In the genomic region with DNA sequence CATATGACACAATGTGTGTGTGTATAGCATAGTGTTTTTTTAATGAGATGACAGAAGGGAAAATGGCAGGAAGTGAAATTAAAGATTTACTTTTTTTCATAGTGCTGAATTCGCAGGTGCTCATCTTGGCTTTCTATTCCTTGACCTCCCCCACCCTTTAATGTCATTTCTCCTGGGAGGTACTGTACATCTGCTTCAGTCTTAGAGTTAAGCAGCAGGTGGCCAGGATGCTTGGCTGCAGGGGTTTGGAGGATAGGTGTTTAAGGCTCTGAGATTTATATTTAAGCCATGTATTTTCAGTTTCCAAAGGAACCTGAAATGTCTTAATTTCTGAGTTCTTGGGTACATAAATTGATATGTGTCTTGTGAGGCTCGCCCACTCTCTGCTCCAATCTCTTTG, we compare ENCODE assay signal across 15 mouse cellular contexts.
DNase-seq lines count a peak whose midpoint lies in the region.
"Had no signal": no experiment of that assay in that cellular context is flagged by ENCODE, and none has a peak within 500 bp of the region (broad histone marks: within the 10 kb centered on the region; RNA-seq: fewer than 3 reads in every experiment).

No protein-coding gene starts in this region.

- intact Hi-C loops in left cerebral cortex, postnatal 14 days (cut with DNase I): no loop called here

- peak; percentile 25 for DNase-seq in A20 (ENCODE audit: low read depth, low spot score)
- peak; percentile 32 for DNase-seq in ES-CJ7 (ENCODE audit: low read depth, low spot score)
- DNase-seq in R1 (ENCODE audit: low read depth, low spot score): peak; percentile 62
- no peak for DNase-seq in testis, postnatal 14 days (ENCODE audit: low spot score)
- DNase-seq in left cerebral cortex, postnatal 14 days (ENCODE audit: low spot score in 2 of 2): no peak
- DNase-seq: adrenal gland, adult 2 months; adrenal gland, postnatal 10 days; adrenal gland, postnatal 25 days; cerebellum, adult 11 months; cerebellum, adult 18-20 months; cerebellum, adult 8-10 months; cerebellum, adult 9-11 months; cerebellum, postnatal 14 days; cerebellum, postnatal 36 days; embryo, embryonic 11 days had no signal

Comparison
In these comparisons a context has a peak if more than half of its experiments do, and no peak if none do; other contexts are left out.
1. DNase-seq: peak in A20 (single experiment), ES-CJ7 (single experiment) and R1 (single experiment); none in testis, postnatal 14 days (single experiment) and left cerebral cortex, postnatal 14 days (0 of 2).